Mouse (Mus musculus) kidney, embryonic 16.5 days (tissue): ENCODE results near the gene Atp5h. TPM values are rescaled to one million over a fixed set of nuclear protein-coding genes. Genes with fewer than 3 reads are reported as not detected.

Experiments
- ATAC-seq: fragments of 200-750 bp; cut with Nextera tagmentation; 2 replicates; pipeline ENCODE4 v1.8.0; 2017; ENCODE audit warnings: moderate TSS enrichment; ENCODE audit not compliant: low FRiP score, low TSS enrichment
- H3K27ac ChIP-seq: fragments of 300-500 bp; sonication (generic); 2 replicates; pipeline ENCODE4 v1.5.1; 2014; ENCODE audit warnings: low read length
- H3K27me3 ChIP-seq: fragments of 300-500 bp; sonication (generic); 2 replicates; pipeline ENCODE4 v1.6.1; 2014; ENCODE audit warnings: low read length, control low read depth, mixed read lengths; ENCODE audit not compliant: insufficient read depth
- H3K36me3 ChIP-seq: fragments of 300-500 bp; sonication (generic); 2 replicates; pipeline ENCODE4 v1.6.1; 2014; ENCODE audit warnings: low read length, control low read depth, mixed read lengths; ENCODE audit not compliant: insufficient read depth
- H3K4me1 ChIP-seq: fragments of 300-500 bp; sonication (generic); 2 replicates; pipeline ENCODE4 v1.6.1; 2014; ENCODE audit warnings: low read length, control low read depth, mixed read lengths; ENCODE audit not compliant: insufficient read depth
- H3K4me2 ChIP-seq: fragments of 300-500 bp; sonication (generic); replicated peaks from 2 replicates; pipeline ENCODE4 v1.6.1; 2014; ENCODE audit warnings: low read depth, low read length
- H3K4me3 ChIP-seq: fragments of 300-500 bp; sonication (generic); 2 replicates; pipeline ENCODE4 v1.5.1; 2014; ENCODE audit warnings: mild to moderate bottlenecking, low read length
- H3K9ac ChIP-seq: fragments of 300-500 bp; sonication (generic); replicated peaks from 2 replicates; pipeline ENCODE4 v1.6.1; 2014; ENCODE audit warnings: low read length
- H3K9me3 ChIP-seq: fragments of 300-500 bp; sonication (generic); 2 replicates; pipeline ENCODE4 v1.6.1; 2016; ENCODE audit warnings: low read length, control low read depth
- WGBS: fragments of 180-500 bp; shearing (Covaris S2); extraction: QIAGEN DNeasy Blood & Tissue Kit; methylation state at CpG from one replicate; pipeline ENCODE4 v1.1.7; 2014; 5-methylcytosine and 5-hydroxymethylcytosine counted together
- polyA plus RNA-seq: library from polyadenylated mRNA; unstranded; fragments of >200 nt; fragmentation: Nextera tagmentation; extraction: Ambion mirVana; gene quantifications from 2 replicates; pipeline ENCODE4 v1.2.1, GENCODE M21; 2015

Atp5h gene
- 942 and 981 TPM in 2 replicates for polyA plus RNA-seq

- peaks cover 29% of the 10 kb centered on the region for H3K4me1 ChIP-seq
- H3K4me3 ChIP-seq: peak within 1 kb of the TSS; percentile 98
- no peaks in the 10 kb centered on the region for H3K9me3 ChIP-seq
- H3K27ac ChIP-seq: peak within 1 kb of the TSS; percentile 84
- under 1% methylated on average over 52 of the region's 56 CpGs for WGBS
- H3K36me3 ChIP-seq: peaks cover 40% of the 10 kb centered on the region
- ATAC-seq: peak; percentile 98
- no peaks in the 10 kb centered on the region for H3K27me3 ChIP-seq
- H3K4me2 ChIP-seq: peak within 1 kb of the TSS; percentile 83
- peak within 1 kb of the TSS; percentile 92 for H3K9ac ChIP-seq
These were observed at the start of gene Atp5h, which contains the start of gene Kctd2 for GRCm38 (mm10) chr11:115419531-115420237. Gene Atp5h, minus strand, starts transcription at chr11:115419962. Gene Kctd2, plus strand, starts transcription at chr11:115420128.

GRCm38 (mm10) chr11:115467217-115467618, 47.5 kb upstream of the Atp5h start:
- H3K27me3 ChIP-seq: no peaks in the 10 kb centered on the region
- 0 out of 2 replicates have a peak, but pooled peaks cover 3% of the 10 kb centered on the region for H3K36me3 ChIP-seq
- H3K27ac ChIP-seq: no peak overlapping the region
- H3K9ac ChIP-seq: no peak overlapping the region
- H3K4me3 ChIP-seq: no peak overlapping the region
- no peak for ATAC-seq
- WGBS: 15% methylated on average over 4 of the region's 4 CpGs
- peaks cover 3% of the 10 kb centered on the region; the same call in 1 of the 2 replicates for H3K4me1 ChIP-seq
- H3K9me3 ChIP-seq: no peaks in the 10 kb centered on the region
- no peak overlapping the region for H3K4me2 ChIP-seq

GRCm38 (mm10) chr11:115464851-115465250, 45.1 kb upstream of the Atp5h start:
- H3K27me3 ChIP-seq: no peaks in the 10 kb centered on the region
- WGBS: 79% methylated on average over 8 of the region's 8 CpGs
- no peak overlapping the region for H3K27ac ChIP-seq
- ATAC-seq: no peak
- H3K36me3 ChIP-seq: no peaks in the 10 kb centered on the region
- peaks cover 3% of the 10 kb centered on the region; the same call in 1 of the 2 replicates for H3K4me1 ChIP-seq
- 0 out of 2 replicates have a peak overlapping the region, but pooled peaks have one; percentile 38 for H3K4me2 ChIP-seq
- H3K4me3 ChIP-seq: no peak overlapping the region
- no peaks in the 10 kb centered on the region for H3K9me3 ChIP-seq
- H3K9ac ChIP-seq: no peak overlapping the region

GRCm38 (mm10) chr11:115463397-115463796, 43.6 kb upstream of the Atp5h start:
- Histone ChIP-seq H3K27ac (peak overlapping the region; percentile 66), H3K4me1 (peaks cover 3% of the 10 kb centered on the region; the same call in 1 of the 2 replicates), H3K9ac (peak overlapping the region; percentile 39; the same call in 1 of the 2 replicates), H3K27me3 (no peaks in the 10 kb centered on the region), H3K36me3 (no peaks in the 10 kb centered on the region), H3K4me3 (peak overlapping the region; percentile 28), H3K4me2 (peak overlapping the region; percentile 38), H3K9me3 (no peaks in the 10 kb centered on the region)
- ATAC-seq: no peak
- 59% methylated on average over 11 of the region's 11 CpGs for WGBS

- Histone ChIP-seq H3K9me3 (no peaks in the 10 kb centered on the region), H3K36me3 (no peaks in the 10 kb centered on the region), H3K27ac (peak within 1 kb of the TSS; percentile 66; the same call in 1 of the 2 replicates), H3K4me2 (peak within 1 kb of the TSS; percentile 38), H3K9ac (peak within 1 kb of the TSS; percentile 39; the same call in 1 of the 2 replicates), H3K4me1 (peaks cover 2% of the 10 kb centered on the region; the same call in 1 of the 2 replicates), H3K27me3 (no peaks in the 10 kb centered on the region), H3K4me3 (peak within 1 kb of the TSS; percentile 28)
- ATAC-seq: 0 out of 2 replicates have a peak, but pooled peaks have one; percentile 35
- WGBS: 64% methylated on average over 16 of the region's 16 CpGs
These were observed 42.6 kb upstream of the Atp5h start, which contains the start of gene Slc16a5 for GRCm38 (mm10) chr11:115462243-115462891. Gene Slc16a5, plus strand, starts transcription at chr11:115462474.

- H3K4me2 ChIP-seq: 0 out of 2 replicates have a peak overlapping the region, but pooled peaks have one; percentile 38
These were observed 42.1 kb upstream of the Atp5h start for GRCm38 (mm10) chr11:115461846-115462242.

GRCm38 (mm10) chr11:115460976-115461375, 41.2 kb upstream of the Atp5h start:
- Histone ChIP-seq H3K36me3 (no peaks in the 10 kb centered on the region), H3K4me3 (no peak overlapping the region), H3K9me3 (no peaks in the 10 kb centered on the region), H3K27me3 (no peaks in the 10 kb centered on the region), H3K27ac (no peak overlapping the region), H3K4me2 (no peak overlapping the region), H3K9ac (no peak overlapping the region), H3K4me1 (no peaks in the 10 kb centered on the region; the same call in none of the 2 replicates)
- no peak for ATAC-seq
- WGBS: 37% methylated on average over 8 of the region's 8 CpGs

More at GRCm38 (mm10) chr11:115461846-115462242, 42.1 kb upstream of the Atp5h start:
- Histone ChIP-seq H3K27me3 (no peaks in the 10 kb centered on the region), H3K9ac (no peak overlapping the region), H3K4me3 (peak overlapping the region; percentile 28; the same call in 1 of the 2 replicates), H3K9me3 (no peaks in the 10 kb centered on the region), H3K4me1 (no peaks in the 10 kb centered on the region; the same call in none of the 2 replicates), H3K36me3 (no peaks in the 10 kb centered on the region), H3K27ac (peak overlapping the region; percentile 8; the same call in 1 of the 2 replicates)
- no peak for ATAC-seq
- WGBS: 81% methylated on average over 5 of the region's 5 CpGs

GRCm38 (mm10) chr11:115457405-115457804, 37.6 kb upstream of the Atp5h start:
- no peak overlapping the region for H3K4me3 ChIP-seq
- no peak overlapping the region for H3K4me2 ChIP-seq
- H3K27me3 ChIP-seq: no peaks in the 10 kb centered on the region
- no peak overlapping the region for H3K9ac ChIP-seq
- 28% methylated on average over 6 of the region's 6 CpGs for WGBS
- no peaks in the 10 kb centered on the region for H3K36me3 ChIP-seq
- no peak overlapping the region for H3K27ac ChIP-seq
- 0 out of 2 replicates have a peak, but pooled peaks have one; percentile 24 for ATAC-seq
- no peaks in the 10 kb centered on the region; the same call in 1 of the 2 replicates for H3K9me3 ChIP-seq
- H3K4me1 ChIP-seq: peaks cover 3% of the 10 kb centered on the region

GRCm38 (mm10) chr11:115456182-115456581, 36.4 kb upstream of the Atp5h start:
- no peaks in the 10 kb centered on the region for H3K36me3 ChIP-seq
- ATAC-seq: no peak
- peaks cover 3% of the 10 kb centered on the region for H3K4me1 ChIP-seq
- no peak overlapping the region for H3K27ac ChIP-seq
- H3K9ac ChIP-seq: no peak overlapping the region
- H3K4me3 ChIP-seq: no peak overlapping the region
- H3K27me3 ChIP-seq: no peaks in the 10 kb centered on the region
- WGBS: 94% methylated on average over 5 of the region's 5 CpGs
- H3K4me2 ChIP-seq: no peak overlapping the region
- no peaks in the 10 kb centered on the region; the same call in 1 of the 2 replicates for H3K9me3 ChIP-seq
